Mouse (Mus musculus) gastrocnemius, postnatal 25 days (tissue): ENCODE data around the gene Ccdc155. TPM values are rescaled to one million over a fixed set of nuclear protein-coding genes. Genes with fewer than 3 reads are reported as not detected.
"Not testable (repeated sequence)": the region's sequence is repeated elsewhere in the genome, so short reads cannot be mapped to it uniquely, and the experiment has no call there.

Source experiments
- DNase-seq: peaks from one replicate; pipeline ENCODE4 v3.0.0; 2022
- total RNA-seq, 2 experiments: library from RNA; stranded (reverse); gene quantifications; 1 replicate in 1 of 2; 2 replicates in 1 of 2; pipeline ENCODE4 v1.2.3; 2021

Gene Ccdc155
- total RNA-seq, 2 experiments from 2014 or later: 0.19 to 0.23 TPM

DNA sequence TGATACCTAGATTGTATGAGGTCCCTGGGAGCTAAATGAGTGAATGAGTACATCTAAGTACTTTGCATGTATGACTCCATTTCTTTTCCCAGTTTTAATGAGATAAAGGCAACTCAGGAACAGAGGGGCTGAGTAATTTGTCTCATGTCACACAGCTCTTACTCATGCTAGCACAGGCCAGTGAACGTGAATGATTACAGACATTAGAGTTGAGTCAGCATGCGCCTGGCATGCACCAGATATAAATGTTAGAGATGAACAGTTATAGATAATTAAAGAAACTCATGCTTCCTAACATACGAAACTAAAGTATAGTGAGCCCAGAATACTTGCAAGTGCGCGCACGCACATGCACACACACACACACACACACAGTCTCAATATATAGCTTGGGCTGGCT is 14.5 kb downstream of the Ccdc155 start:
- DNase-seq: no peak

DNA sequence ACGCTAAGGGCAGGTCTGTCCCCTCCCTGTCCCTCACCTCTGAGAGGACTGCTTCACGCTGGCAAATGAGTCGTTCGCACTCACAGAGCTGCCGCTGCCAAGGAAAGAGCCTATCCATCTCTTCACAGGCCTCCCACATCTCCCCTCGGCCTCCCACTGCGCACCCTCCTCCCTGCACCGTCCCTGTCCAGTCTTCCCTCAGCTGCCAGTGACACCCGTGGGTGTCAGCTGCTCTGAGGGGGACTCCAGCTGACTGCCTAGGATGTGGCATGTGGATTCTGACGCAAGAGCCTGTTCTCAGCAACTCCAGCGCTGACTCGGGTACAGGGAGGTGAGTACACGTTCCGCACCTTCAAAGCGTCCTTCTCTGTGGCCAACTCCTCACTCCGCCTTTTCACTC is 15.1 kb downstream of the Ccdc155 start:
- no peak for DNase-seq

- DNase-seq: no peak
Observed at GRCm38 (mm10) chr7:45185921-45186320, 18.8 kb downstream of the Ccdc155 start.

DNA sequence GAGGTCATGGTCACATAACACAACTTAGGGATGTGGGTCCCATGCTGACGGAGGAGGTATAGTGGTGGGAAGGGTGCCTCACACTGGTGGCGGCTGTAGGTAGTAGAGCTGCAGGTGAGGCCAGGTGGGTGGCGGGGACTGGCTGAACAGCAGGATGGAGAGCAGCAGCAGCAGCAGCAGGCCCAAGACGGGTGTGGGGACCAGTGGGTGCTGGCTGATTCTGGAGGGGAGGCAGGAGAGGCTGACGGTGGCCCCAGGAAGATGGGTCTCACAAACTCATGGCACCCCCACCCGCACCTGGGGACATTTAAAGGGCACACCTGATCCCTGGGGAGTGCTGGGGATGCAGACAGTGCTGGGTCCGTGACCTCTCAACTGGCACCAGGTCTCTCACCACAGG is 21.0 kb downstream of the Ccdc155 start:
- no peak for DNase-seq

GRCm38 (mm10) chr7:45182606-45183005 is 22.1 kb downstream of the Ccdc155 start:
- peak; percentile 41 for DNase-seq

GRCm38 (mm10) chr7:45182199-45182601 is 22.5 kb downstream of the Ccdc155 start:
- DNase-seq: peak; percentile 90

DNA sequence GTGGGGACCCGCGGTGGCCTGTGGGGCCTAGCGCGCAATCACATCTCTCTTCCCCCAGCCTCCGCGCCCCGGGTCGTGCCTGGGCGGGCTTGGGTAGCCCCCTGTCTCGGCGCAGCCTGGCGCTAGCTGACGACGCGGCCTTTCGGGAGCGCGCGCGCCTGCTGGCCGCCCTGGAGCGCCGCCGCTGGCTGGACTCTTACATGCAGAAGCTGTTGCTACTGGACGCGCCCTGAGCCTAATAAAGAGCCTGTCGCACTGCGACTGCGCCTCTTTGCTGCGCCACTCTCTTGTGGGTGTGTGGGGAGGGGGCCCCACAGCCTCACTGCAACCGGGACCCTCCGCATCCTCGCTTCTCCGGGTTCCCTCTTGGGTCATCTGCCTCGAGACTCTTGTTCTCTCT is 23.2 kb downstream of the Ccdc155 start:
- DNase-seq: no peak

DNA sequence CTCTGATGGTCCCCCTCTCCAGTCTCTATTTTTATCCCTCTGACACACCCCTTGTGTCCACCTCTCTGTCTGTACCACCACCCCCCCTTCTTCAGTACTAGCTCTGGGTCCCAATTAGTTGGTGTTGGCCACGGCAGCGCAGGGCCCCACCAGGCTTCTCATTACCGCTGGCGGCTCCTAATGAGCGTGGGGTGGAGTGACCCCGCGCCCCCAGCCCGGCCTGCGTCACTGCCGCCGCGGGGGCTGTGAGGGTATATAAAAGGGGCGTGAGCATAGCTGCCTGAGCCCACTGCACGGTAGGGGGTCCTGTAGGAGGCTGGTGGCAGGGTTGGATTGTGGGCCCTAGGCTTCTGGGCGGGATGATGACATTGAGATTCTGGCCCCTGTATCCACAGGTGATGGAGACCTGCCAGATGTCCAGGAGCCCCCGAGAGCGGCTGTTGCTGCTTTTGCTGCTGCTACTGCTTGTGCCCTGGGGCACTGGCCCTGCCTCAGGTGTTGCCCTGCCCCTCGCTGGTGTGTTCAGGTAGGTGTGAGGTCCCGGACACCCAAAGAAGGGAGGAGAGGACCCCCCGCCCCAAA is 23.7 kb downstream of the Ccdc155 start, which contains the start of gene Pth2:
TSS of gene Pth2 (plus strand) at position 100 of the 582 bp plus-strand sequence.
- no peak for DNase-seq

DNA sequence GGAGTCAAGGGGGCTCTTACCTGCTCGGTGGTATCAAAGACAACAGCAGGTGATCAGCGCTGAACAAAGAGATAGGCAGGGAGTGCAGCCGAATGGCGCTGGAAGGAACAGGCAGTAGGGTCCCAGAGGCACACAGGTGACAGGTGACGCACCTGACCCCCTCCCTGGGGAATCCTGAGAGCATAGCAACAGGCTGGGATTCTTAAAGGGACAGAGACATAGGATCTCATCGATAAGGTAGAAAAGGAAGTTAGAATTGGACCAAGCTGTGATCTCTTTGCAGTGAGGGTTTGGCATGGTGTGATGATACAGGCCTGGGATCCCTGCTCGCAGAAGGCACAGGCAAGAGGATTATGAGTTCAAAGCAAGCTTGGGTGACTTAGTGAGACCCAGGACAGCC is 25.2 kb downstream of the Ccdc155 start, which contains the start of gene Gfy:
TSS of gene Gfy (minus strand) at position 101 of the 400 bp plus-strand sequence.
- no peak for DNase-seq

DNA sequence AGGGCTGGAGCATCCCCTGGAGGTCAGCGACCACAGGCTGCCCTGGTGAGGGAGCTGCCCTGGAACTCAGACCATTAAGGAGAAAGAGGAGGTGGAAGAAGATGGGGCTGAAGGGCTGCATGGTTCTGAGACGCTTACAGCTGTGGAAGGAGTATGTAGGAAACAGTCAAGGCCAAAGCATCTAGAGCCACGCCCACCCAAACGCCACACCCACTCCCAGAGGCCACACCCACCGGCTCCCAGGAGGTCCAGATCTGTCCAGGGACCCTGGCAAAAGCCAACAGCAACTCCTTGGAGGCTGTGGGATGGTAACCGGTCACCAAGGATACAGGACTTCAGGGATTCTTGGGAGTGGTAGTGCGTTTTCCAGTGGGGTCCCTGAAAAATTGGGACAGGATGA is 26.1 kb downstream of the Ccdc155 start:
- no peak for DNase-seq

- no peak for DNase-seq
Observed at GRCm38 (mm10) chr7:45176356-45176755, 28.3 kb downstream of the Ccdc155 start.

DNA sequence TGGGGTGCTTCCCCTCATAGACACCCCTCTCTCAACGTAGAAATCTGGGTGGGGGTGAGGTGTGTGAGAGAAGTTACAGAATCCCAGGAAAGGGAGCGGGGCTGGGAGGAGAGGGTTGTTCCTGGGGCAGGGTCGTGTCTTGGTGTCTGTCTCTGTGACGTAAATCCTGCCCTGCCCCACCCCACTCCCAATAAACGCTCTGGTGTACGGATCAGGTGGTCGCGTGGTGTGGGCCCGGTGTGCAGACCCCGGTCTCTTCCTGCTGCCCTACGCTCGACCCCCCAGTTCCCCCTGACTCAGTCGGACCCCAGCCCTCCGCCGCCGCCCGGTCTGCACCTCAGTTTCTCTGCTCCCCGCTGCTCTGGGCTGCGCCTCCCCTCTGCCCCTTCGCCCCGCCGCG is 28.8 kb downstream of the Ccdc155 start:
- DNase-seq: no peak

DNA sequence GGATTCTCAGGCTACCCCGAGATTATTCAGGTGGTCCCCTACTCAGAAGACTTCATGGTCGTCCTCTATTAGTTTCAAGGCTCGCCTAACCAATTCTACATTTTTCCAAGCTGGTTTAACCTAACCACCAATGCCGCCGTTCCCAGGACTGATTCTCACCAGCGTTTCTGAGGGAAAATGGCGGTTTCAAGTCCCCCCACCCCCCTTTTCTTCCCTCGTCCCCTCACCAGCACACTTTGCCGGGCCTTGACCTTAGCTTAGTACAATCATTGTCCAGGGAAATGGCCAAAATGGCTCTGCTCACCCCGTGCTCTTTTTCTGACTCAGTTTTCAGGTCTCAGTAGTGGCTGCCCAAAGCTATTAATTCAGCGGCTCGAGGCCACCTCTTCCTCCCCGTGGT is 29.3 kb downstream of the Ccdc155 start:
- DNase-seq: no peak

GRCm38 (mm10) chr7:45174567-45175280 is 30.0 kb downstream of the Ccdc155 start:
- DNase-seq: no peak

DNA sequence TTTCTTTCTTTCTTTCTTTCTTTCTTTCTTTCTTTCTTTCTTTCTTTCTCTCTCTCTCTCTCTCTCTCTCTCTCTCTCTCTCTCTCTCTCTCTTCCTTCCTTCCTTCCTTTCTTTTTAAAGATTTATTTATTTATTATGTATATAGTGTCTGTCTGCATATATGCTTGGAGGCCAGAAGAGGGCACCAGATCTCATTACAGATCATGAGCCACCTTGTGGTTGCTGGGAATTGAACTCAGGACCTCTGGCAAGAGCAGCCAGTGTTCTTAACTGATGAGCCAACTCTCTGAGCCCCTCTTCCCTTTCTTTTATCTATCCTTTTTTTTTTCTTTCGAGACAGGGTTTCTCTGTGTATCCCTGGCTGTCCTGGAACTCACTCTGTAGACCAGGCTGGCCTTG is 30.9 kb downstream of the Ccdc155 start:
- not testable (repeated sequence) for DNase-seq

DNA sequence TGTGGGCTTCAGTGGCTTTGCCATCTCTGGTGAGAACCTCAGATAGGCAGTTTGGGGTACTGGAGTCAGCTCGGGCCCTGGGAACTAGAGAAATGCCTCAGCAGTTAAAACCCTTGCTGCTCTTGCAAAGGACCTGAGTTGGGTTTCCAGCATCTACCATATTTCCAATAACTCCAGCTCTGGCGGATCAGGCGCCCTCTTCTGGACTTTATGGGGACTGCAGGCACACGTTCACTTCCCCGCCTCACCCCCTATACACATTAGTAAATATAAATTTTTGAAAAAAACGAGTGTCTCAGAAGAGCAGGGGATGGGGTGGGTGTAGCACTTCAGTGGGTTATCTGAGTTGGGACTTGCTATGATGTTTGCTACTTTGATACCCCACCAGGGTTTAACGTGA is 31.7 kb downstream of the Ccdc155 start:
- DNase-seq: no peak

- DNase-seq: no peak
Observed at GRCm38 (mm10) chr7:45169495-45169894, 35.2 kb downstream of the Ccdc155 start.

DNA sequence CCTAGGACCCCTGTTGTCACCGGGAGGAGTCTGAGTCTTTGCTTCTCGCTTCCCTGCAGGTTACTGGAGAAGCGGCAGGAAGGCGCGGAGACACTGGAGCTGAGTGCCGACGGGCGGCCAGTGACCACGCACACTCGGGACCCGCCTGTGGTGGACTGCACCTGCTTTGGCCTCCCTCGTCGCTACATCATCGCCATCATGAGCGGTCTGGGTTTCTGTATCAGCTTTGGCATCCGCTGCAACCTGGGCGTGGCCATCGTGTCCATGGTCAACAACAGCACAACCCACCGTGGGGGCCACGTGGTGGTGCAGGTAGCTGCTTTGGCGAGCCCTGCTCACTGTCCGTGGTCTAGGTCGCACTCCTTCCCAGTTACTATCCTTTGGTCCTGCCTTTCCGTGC is 36.0 kb downstream of the Ccdc155 start:
- no peak for DNase-seq

DNA sequence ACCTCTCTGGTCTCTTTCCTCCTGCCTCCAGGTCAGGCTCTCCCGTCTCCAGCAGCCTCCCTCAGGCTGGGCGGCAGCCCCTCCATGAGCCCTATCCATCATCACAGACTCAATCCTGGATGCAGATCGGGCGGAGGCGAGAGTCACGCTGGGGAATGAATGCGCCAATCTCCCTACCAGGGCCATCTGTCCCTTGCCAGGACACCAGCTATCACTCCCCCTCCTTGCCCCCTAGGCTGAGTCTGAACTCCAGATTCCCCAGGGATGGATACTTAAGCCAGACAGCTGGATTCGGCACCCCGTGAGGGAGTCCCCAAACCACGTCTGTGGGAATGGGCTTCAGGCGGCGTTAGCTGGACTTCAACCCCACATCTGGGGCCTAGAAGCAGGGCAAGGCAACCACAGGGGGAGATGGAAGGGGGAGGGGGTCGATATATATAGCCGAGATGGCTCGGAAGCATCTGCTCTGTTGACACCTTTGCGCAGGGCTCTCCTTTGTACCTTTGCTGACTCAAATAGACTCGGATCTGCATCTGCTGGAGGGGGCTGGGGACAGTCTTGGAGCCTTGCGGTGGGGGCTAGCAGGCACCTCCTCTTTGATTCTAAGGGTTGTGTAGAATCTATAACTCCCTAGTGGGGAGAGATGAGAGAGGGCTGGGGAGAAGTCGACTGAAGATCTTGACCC is 36.8 kb downstream of the Ccdc155 start:
- DNase-seq: no peak

DNA sequence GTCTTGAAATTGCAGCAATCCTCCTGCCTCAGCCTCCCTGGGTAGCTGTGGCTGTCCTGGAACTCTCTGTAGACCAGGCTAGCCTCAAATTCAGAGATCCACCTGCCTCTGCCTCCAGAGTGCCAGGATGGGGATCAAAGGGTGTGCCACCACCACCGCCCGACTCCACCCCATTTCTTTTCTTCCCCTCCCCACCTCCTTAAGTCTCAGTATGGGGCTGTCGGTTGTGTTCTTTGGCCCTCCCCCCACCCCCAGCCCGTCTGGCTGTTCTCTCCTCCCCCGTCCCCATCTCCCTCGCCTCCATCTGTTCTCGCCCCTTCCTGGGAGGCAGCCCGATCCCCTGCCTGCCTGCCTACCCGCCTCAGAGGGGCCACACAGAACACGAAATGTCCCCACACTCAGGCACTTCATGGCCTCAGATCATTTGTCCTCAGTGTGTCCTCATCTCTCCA is 37.7 kb downstream of the Ccdc155 start:
- DNase-seq: no peak

DNA sequence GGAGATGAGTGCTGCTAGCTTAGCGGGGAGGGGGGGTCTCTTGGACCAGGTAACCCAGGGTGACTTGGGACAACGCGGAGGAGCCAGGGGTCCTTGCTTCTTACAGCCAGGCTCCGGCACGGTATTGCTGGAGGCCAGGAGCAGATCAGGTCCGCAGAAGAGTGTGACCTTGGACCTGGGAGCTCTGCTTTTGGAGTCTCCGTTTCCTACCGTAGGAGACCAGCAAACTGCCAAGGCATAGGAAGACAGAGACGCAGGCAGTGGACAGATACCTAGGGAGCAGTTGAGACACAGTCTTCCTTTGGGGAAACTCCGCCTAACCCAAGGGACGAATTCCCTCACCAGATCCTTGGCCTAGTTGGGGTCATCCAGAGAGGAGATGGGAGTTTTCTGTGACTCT is 39.0 kb downstream of the Ccdc155 start:
- DNase-seq: no peak

- no peak for DNase-seq
Observed at GRCm38 (mm10) chr7:45164833-45165232, 39.9 kb downstream of the Ccdc155 start.

DNA sequence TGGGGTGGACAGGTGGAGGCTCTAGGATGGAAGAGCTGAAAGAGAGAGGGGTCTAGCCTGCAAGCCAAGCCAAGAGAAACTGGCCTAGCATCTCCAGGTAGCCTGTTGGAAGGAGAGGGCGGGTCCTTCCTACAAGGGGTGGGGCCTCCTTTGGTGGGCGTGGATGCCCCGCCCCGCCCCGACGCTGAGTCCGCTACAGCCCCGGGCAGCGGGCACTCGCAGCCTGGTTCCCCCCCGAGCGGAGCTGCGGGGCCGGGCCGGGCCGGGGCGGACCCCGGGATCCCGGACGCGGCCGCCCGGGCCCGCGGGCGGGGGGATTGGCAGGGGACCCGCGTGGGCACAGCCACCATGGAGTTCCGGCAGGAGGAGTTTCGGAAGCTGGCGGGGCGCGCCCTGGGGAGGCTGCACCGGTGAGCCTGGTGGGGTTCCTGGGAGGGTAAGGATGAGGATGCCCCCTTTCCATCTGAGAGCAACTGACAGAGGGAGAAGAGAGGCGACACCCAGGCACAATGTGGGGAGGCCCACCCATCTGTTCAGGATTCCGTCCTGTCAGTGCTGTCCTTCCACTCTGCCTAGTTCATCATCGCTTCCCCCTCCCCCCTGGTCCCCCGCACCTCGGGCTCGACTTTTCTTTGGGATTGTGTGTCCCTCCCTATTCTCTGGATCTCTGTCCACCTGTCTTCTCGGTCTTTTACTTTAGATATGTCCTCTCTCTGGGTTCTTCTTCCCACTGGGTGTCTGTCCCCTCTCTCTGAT is 40.8 kb downstream of the Ccdc155 start, which contains the start of gene Slc17a7:
TSS of gene Slc17a7 (plus strand) at position 215 of the 756 bp plus-strand sequence.
- DNase-seq: no peak
